Mouse (Mus musculus) megakaryocyte-erythroid progenitor cell, adult 5-6 weeks (primary cell): ENCODE measurements around the gene Syt7. TPM values are rescaled to one million over a fixed set of nuclear protein-coding genes. Genes with fewer than 3 reads are reported as not detected.

Experiments
- ATAC-seq: replicated peaks from 2 replicates; pipeline ENCODE4 v1.8.0; 2016; ENCODE audit warnings: mild to moderate bottlenecking, inconsistent platforms; ENCODE audit not compliant: severe bottlenecking, poor library complexity, low FRiP score, low TSS enrichment
- total RNA-seq, 2 experiments: library from RNA; stranded (forward) in 1 of 2; stranded (reverse) in 1 of 2; fragments of 200-1000, 215-1000 nt in 1 of 2; fragments of >200 nt in 1 of 2; fragmentation: Nextera tagmentation in 1 of 2; gene quantifications; 2 replicates each; pipeline ENCODE4 v1.2.3; 2014 to 2017

Gene Syt7
- total RNA-seq (2014; fragmentation: Nextera tagmentation) (not detected in 2 replicates), total RNA-seq (2017) (not detected in 2 replicates)

DNA sequence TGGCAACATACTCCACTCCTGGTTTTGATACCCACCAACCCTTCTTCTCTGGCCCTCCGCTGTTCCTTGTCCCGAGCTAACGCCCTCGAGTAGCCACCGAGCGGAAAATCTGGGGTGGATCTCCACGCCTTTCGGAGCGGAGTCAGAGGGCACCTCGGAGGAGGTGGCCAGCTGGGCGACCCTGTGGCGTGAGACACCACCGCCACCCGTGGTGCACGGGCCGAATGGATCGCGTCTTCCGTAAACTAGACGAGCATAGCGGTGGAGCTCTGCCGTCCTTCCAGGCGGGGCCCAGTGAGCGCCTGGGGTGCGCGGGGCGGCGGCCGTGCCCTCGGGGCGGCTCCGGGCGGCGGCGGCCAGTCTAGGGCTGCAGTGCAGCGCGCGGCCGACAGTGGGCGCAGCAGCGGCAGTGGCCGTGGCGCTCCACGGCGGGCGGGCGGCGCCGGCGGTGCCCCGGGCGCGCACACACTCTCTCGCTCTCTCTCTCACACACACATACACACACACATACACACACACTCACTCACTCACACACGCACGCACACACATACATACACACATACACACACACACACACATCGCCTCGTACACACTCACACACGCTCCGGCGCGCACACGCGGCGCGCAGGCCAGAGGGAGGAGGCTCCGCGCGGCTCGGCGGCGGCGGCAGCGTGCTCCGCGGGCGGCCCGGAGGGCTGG lies at the start of gene Syt7:
TSS of gene Syt7 (plus strand) at position 476 of the 699 bp plus-strand sequence.
- peak; percentile 77 for ATAC-seq

GRCm38 (mm10) chr19:10339271-10339670 lies 49.6 kb upstream of the Syt7 start:
- no peak for ATAC-seq

GRCm38 (mm10) chr19:10340661-10341060 lies 48.2 kb upstream of the Syt7 start:
- ATAC-seq: no peak

DNA sequence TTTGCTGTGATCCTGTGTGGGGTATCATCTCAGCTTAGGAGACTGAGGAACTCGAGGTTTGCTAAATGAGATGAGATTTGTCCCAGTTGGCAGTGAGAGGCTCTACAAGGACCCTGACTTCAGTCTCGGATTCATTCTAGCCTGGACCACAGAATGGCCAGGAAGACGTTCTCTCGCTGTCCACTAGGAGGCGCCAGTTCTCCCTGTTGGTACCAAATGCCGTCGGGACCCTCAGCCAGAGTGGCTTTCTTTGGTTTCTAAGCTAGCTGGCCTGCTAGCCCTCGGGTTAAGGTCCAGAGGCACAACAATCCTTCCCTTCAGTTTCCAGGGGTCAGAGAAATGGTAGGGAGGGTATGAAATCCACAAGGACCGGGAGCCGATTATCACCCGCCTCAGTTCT lies 47.7 kb upstream of the Syt7 start:
- no peak; the same call in 1 of the 2 replicates for ATAC-seq

GRCm38 (mm10) chr19:10341817-10342439 lies 47.0 kb upstream of the Syt7 start:
- no peak for ATAC-seq

- no peak for ATAC-seq
These were observed 45.0 kb upstream of the Syt7 start for GRCm38 (mm10) chr19:10343866-10344265.

DNA sequence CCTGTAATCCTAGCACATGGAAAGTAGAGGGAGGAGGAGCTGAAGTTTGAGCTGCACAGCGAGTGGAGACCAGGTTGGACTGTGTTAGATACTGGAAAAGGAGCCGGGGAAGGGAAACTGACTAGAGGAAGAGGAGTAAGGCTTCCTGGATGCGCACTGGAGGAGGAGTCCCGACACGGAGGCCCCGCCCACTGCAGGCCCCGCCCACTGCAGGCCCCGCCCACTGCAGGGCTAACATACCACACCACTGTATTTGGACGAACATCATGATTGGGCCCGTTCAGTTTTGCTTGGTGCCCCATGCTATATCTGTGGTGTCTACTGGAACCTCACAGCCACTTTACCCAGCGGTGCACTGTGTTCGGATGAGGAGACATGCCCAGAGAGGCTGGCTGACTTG lies 43.2 kb upstream of the Syt7 start:
- no peak for ATAC-seq

DNA sequence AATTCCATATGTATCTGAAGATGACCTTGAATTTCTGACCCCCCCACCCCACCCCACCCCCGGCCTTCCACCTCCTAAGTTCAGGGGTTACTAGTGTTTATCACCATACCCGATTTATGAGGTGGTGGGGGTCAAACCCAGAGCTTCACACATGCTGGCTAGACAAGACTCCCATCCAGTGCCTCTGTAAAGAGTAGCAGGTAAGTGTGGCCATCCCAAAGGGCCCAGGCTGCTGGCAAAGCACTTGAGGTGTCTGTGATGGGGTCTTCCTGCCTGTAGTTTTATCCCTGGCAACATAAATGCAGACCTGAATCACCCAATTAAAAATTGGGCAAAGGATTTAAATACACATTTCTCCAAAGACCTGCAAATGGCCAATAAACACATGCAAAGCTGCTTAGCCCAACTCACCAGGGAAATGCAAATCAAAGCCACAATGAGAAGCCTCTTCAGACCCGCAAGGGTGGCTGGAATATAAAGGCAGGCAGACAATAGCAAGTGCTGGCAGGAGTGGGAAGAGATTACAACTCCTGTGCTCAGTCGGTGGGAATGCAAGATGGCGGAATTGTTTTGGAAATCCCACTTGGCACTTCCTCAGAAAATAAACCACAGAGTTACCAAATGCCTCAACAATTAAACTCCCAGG lies 41.1 kb upstream of the Syt7 start:
- ATAC-seq: no peak

DNA sequence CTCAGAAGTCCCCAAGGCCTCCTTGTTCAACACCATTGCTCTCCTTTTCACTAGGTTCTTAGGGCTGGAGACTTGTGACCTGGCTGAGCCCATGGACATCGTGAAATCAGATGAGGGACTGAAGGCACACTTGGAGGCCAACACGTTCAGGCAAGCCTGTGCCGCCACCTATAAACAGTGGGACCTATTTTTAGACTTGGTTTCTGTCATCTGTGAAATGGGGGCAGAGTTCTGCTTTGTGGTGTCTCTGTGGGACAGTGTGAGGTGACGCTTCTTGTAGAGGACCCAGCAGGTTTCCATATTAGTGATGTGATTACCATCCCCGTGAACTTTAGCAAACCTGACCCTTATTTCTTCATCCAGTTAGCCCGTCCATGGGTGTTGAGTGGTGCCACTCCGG lies 36.7 kb upstream of the Syt7 start:
- no peak for ATAC-seq

GRCm38 (mm10) chr19:10354830-10355229 lies 34.1 kb upstream of the Syt7 start:
- no peak for ATAC-seq

DNA sequence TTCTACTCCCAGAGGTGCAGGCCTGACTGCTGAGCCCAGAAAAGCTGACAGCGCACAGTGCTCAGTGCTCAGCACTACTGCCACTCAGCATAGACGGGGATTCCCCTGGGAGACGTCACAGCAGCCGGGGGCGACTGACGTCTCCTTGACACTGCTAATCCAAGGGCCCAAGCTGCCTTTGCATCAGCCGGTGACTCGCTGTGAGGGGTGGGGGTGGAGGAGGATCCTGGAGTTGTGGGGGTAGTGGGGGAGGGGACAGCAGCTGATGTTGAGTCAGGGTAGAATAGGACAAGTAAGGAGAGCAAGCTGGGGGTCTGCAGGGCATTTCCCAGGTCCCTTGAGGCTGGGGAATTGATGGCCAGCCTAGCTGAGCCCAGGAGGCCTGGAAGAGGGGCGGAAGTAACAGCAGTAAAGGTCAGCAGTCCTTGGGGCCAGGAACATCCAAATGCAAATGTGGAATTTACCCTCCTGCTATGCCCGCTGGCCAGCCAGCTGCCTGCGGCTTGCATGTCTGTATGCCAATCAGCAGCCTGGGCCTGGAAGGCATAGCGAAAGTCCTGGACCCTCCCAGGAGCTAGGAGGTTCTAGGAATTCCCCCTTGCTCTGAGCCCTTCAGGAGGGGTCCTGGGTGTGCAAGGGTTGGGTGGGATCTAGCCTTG lies 31.9 kb upstream of the Syt7 start:
- no peak for ATAC-seq

- ATAC-seq: no peak
These were observed 29.6 kb upstream of the Syt7 start for GRCm38 (mm10) chr19:10359105-10359946.

DNA sequence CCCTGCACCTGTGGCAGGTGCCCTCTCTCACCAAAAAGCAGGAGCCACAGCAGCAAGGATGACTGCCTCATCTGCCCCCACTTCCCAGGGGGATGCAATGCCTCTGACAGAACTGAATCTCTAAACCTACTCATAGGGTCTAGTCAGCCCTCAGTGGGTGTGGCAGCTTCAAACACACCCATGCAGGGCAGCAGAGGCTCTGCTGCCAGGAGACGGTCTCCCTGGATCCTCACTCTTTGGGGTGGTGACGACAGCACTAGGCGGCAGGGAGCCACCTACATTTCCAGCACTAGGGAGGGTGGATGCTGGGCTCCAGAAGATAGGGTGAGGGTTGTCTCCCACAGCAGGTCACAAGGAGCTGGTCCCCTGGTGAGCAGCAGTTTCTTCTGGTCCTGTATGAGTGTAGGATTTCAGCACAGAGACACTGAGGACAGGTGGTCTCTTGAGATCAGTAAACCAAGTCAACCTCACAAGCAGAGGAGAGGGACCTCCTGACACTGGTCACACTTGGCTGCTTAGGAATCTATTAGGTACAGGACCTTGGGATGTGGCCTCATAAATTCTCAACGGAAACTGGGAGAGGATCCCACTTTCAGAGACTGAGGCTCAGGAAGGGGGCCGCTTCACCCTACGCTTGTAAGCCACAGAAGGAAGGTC lies 26.3 kb upstream of the Syt7 start:
- no peak for ATAC-seq

- no peak for ATAC-seq
These were observed 25.0 kb upstream of the Syt7 start for GRCm38 (mm10) chr19:10363869-10364268.

DNA sequence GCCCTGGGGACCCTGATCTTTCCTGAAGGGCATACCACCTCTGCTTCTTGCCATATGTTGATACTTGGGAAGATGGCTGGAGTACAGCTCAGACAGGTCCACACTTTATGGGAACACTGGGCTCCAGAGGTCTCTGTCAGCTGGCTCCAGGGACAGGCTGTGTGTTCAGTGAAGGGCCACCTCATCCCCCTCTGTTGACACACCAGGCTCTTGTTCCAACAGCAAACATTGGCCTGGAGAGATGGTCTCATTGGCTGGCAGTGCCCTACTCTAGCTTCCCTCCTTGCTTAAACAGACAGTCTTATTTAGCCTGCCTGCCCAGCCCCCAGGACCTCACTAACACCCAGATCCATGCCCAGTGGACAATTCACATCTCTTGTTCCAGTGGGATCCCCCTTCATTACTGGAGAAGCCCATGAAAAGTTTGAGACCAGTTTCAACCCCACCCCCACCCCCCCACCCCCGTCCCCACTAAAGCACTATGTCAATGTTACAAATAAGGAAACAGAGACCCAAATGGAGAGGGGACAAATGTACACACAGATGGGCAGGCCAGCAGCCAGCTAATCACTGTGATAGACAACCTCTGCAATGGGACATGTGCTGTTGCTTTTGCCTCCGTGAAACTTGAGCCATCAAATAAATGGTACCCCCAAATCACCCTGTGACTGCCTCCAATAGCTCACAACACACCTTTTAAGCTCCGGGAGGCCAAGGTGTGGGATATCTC lies 22.6 kb upstream of the Syt7 start:
- ATAC-seq: no peak

DNA sequence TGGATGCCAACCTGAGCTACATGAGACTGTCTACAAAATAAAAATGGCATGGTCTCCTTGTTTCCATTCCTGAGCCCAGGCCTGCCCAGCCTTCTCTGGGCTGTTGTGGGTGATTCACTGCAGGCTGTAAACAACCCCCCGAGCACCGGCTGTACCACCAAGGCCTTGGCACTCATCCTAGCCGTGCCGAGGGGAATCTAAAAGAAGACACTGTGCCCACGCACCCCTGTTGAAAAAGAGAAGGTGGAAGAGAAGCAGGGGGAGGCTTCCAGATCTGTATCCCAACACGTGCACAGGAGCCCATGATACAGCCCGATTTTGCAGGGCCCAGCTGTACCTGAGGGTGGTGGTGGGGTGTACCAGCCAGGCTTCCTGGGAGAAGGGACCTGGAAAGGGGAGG lies 21.1 kb upstream of the Syt7 start:
- ATAC-seq: no peak

GRCm38 (mm10) chr19:10369936-10370335 lies 19.0 kb upstream of the Syt7 start:
- no peak for ATAC-seq

GRCm38 (mm10) chr19:10373191-10373590 lies 15.7 kb upstream of the Syt7 start:
- no peak for ATAC-seq
